Mouse (Mus musculus) embryo, embryonic 11.5 days (tissue): ENCODE results near the gene Kcnk10.

Source experiments
- DNase-seq: peaks from one replicate; pipeline ENCODE4 v3.0.0-alpha.2; 2012; ENCODE audit warnings: low read depth, low spot score

Gene Kcnk10

DNA sequence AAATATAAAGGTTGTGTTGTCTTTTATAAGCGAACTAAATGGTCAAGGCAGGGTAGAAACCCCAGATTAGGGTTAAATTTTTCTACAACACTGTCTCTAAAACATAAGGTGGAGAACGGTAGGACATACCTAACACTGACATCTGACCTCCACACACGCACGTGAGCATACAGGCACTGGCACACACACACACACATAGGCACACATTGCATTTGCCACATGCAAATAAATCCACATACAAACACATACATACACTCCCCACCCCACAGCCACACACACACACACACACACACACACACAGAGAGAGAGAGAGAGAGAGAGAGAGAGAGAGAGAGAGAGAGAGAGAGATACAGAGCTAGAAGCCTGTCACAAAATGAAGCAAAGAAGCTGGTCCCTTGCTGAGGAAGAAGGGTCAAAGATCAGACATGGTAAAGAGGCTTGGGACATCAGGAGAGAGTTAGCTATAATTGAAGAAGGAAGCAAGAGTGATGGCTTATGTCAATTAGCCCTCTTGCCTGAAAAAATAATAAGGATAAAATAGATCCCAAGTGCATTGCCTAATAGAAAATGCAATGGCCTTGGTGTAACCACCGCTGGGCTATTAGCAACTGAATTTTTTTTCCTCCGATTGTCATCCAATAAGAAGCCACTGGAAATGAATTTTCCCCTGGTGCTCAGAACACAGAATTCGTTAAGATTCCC lies 58.1 kb downstream of the Kcnk10 start:
- no peak for DNase-seq

DNA sequence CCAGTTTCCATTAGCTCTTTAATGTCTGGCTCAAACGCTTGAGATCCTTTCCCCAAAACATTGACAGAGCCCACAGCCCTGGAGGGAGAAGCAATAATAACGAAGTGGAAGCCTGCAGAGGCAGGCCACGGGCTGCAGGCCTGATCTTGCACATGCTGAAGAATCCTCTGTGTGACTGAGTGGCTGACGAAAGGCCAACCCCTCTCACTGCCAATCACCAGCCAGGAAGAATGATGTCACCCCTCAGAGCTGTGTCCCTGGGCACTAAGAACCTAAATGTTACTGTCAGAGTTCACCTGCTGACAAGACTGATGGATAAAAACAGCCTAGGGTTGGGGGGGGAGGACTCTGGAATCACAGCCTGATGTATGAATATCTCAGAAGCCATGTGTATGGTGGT lies 72.5 kb downstream of the Kcnk10 start:
- DNase-seq, result no peak

DNA sequence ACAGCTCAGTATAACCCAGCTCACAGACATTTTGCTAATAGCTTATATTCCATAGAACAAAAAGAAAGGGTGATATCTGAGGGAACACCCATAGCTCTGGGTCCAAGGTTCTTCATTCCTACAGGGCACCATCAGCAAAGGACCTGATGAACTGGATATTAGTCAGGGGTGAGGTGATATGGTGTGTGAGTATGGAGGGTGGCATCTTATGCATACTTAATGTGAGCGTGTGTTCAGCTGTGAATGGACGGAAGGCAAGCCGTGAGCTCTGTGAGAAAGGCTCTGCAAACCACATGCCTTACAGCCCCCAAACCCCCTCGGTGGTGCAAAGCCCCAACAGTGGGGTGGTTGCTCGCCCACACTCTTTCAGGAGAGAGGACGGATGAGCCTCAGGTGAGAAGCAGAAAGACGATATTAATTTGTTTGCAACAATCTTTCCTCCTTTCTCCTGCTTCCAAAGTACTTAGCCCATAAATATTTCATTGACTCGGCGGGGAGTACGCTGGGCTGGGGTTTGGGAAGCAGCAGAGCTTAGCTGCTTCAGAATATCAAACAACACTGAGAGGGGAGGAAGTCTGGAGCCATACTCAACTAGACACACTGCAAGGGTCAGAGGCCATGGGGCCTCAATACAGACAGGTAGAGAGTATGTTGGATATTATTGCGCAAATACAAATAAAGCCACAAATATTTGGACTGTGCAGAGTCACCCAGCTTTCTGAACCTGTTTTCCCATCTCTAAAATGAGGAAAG lies 76.4 kb downstream of the Kcnk10 start:
- DNase-seq, result no peak

DNA sequence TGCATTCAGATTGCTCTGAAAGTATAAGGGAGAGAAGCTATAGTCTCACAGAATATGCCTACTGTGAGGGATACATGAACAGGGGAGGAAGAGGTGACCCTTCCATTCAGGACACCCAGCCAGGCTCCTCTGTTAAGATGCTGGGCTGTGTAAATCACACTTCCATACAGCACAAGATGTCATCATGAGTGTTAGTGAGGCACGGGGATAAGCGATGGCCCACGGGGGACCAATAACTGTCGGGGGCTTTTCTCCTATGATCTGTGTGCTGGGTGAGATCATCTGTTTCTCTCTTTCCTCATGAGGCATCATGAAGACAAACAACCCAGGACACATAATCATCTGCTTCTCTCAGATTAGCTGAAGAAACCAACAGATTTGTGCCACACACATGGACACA lies 77.1 kb downstream of the Kcnk10 start:
- DNase-seq, result peak; percentile 17

DNA sequence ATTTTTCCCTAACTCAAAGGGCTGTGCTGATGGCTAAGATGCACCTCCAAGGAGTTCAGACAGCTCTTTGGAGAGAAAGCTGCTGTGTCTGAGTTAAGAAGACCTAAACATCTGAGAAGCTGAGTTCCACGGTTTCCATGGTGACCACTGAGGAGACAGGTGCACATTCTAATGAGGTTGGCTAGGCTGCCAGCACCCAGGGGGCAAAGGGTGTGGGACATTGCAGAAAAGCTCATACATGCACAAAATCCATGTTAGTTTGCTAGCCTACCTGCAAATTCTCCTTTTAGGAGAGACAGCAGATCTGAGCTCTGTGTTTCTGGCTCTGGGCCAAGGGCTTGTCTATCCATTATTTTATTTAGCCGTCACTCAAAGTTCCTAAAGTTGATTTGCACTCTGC lies 96.7 kb downstream of the Kcnk10 start:
- no peak for DNase-seq

DNA sequence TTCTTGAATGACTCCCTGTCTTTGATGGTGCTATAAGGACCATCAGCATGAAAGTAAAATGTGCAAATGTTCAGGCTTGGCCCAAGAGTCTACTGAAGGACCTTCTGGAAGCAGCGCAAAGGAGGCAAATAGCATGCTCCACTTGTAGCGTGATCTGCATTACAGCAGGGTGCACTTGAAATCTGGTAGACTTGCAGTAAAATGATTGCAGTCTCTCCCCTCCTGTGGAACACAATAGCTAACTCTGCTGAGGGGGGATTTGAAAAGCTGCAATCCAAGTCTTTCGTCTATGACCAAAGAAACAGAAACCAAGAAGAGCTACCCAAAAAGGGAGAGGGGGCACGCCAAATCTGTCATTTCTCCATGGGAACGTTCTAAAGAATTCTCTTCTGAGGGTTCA lies 97.1 kb downstream of the Kcnk10 start:
- no peak for DNase-seq

DNA sequence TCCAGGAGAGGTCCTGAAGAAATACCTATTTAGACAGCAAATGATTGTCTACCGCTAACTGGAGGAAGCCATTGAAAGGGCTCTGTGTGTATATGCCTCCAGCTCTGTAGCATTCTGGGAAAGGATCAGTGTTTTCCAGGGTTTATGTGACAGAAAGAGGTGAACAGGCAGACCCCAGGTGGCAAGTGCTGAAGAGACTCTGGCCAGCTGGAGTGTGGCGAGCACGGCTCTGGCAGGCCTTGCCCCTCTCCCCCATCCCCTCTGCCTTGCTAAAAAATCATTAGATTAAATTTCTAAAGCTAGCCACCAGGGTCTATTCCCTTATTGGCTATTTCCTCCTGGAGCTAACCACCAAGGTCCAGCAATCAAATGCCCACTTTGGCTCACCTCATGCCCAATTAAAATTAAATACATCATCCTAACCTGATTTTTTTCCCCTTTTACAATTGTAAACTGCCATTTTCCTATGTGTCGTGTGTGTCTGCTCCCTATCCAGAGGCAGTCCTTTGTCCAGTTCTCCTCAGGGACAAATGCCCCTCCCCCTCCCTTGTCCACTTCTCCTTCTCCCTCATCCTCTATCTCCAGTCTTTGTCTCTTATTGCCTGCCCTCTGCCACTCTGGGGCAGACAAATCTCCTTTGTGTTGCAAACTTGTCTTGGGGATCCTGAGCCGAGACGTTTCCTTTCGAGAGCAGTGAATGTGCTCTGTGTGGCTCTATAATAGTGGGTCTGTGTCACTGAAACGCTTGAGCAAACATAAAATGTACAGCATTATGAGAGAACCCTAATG lies 100.2 kb downstream of the Kcnk10 start:
- no peak for DNase-seq

DNA sequence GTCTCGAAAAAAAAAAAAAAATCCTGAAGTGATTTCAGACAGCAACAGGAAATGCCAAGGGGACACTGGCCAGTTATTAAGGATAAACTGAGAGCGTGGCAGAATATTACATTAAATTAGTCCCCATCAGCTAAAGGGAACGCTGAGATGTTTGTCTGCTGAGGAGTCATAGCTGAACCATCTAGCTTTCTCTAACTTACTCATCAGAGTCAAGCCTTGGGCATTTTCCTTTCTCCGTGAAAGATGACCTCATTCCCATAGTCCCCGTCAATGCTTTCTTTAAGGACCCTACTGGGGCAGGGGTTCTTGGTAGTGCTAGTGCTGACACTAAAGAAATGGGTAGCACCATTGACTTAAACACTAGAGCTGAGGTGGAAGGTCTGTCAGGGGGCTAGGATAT lies 106.9 kb downstream of the Kcnk10 start:
- DNase-seq, result no peak

DNA sequence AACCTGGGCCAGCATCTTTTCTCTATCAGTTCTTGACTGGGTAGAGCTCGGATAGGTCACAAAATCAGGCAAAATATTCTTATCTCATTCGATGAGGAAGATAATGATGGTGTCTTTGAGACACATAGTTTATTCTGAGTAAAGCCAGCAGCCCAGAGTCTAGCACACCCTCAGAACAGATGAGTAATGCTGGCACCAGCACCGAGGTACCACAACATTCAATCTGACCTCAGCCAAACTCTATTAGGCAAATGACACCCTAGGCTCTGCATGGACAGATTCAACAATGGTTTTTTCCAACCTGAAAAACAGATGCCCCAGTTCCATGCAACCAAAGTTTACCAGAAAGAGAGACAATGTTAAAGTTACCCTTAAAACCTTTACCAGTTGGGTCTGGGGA lies 108.0 kb downstream of the Kcnk10 start:
- DNase-seq, result no peak

DNA sequence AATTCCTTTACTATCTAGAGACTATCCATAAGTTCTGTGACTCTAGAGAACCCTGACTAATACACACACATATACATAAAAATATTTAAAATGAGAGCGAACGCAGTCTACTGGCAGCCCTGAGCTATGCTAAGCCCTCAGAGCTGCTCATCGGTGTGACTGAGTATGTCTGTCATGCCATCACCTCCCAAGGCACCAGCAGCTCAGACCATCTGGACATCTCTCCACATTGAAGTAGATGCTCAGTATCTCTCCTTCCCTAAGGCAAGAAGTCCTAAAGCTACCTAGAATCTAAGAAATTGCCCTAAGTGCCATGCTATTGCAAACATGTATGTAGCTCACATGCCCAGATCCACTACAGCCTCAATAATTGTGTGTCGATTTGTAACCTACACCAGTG lies 110.3 kb downstream of the Kcnk10 start:
- DNase-seq, result no peak

DNA sequence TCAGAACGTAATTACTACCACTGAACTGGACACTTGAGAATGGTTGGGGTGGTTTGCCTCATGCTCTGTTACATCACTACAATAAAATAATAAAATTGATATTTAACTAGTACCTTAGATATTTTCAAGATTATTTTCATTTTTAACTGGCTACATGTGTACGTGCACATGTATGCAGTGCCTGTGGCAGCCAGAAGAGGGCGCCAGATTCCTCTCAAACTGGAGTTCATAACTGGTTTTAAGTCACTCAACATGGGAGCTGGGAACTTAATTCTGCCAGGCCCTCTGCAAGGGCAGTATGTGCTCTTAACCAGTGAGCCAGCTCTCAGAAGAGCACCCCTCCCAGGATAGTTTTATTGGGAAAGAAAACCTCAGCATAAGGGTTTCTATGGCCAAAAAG lies 118.2 kb downstream of the Kcnk10 start:
- DNase-seq, result no peak

DNA sequence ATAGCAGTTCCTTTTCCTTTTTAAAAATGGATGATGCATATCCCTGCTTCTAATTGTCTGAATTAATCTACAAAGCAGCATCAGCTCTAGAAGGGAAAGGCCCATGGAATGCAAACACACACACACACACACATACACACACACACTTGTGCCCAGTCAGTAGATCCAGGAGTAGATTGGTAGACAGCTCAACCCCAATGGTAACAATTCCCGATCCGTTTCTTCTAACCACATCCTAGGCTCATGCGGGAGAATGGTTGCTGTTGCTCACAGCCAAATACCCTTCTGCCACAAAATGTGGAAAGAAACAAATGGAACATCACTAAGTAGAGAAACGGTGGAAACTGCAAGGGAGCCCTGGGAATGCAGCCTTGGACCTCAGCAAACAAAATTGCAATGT lies 119.2 kb downstream of the Kcnk10 start:
- no peak for DNase-seq

DNA sequence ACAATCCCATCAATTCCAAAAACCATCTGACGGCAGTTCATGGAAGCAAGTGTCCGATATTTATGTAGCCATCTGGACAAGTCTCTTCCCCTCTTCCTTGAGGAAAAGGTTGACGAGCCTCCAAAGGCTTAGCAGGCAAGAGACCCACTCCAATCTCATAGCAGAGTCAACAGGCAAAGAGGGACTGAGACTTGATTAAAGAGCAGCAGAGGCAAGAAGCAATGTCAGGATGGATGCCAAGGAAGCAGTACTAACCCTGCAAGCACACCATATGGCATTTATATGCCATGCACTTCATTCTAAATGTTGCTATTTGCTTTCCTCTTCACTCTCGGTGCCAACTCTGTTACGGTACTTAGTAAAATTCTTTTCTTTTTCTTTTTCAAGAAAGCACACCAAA lies 119.6 kb downstream of the Kcnk10 start:
- no peak for DNase-seq

DNA sequence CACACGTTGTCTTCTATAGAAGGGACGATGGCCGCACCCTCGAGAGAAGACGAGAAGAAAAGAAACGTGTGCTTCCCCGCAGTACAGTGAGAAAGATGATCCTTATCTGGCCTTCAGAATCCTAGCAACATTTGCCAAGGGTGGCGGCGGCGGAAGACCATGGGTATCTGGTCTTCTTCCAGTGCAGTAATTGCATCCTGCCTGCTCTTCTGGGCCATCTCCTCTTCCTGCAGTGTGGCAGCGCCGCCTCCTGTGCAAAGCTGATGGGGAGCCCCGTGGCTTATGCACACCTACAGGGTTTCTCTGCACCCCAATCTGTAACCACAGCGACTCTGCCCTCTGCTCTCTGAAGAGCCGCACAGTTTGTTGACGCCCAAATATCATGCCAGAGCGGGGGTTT lies 124.9 kb downstream of the Kcnk10 start:
- DNase-seq, result no peak

DNA sequence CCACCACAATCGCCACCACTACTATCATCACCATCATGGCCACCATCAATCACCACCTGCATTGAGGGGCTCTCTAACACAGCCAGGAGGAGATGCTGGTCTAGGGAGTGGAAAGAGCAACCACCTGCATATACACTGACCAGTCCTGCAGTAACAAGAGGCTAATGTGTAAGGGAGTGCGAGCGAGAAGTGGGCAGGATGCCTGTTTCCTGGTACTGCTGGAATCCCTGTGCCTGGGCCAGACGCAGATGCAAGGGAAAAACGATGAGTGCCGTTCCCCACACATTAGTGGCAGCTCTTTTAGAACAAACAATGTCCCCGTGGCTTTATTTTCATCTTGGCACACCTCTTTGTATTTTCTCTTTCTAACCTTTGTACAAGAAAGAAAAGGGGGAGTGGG lies 125.5 kb downstream of the Kcnk10 start:
- DNase-seq, result no peak

DNA sequence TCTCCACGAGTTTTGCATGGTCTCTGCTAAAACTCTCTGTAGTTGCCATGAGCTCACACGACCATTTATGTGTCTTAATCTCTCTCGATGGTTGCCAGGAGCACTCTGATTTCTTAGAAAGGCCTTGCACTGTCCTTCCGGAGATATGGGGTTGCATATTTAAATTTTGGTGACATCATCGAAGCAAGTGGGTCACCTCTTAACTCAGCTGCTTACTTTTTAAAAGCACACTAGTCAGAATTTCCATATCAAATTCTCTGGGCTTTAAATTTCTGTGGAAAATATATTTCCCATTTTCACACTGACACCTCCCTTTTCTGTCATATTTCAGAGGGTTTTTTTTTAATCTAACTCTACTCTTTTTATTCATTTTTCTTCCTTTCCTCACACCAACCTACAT lies 132.5 kb downstream of the Kcnk10 start:
- no peak for DNase-seq

DNA sequence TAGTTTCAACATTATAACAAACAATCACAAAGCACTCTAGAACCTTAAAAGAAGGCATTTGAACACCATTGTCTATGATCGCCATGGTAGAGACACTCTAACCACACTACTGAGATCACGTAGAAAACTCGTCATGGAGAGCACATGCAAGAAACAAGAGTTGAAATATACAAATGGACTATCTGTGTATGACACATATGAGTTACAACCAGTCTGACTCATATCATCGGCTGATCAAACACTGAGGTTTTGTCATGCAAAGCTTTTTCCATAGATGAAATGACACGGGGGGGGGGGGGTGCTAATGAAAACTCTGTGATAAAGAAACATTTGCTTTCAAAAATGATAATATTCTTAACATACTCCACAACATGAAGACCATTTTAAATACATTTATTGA lies 133.2 kb downstream of the Kcnk10 start:
- no peak for DNase-seq

DNA sequence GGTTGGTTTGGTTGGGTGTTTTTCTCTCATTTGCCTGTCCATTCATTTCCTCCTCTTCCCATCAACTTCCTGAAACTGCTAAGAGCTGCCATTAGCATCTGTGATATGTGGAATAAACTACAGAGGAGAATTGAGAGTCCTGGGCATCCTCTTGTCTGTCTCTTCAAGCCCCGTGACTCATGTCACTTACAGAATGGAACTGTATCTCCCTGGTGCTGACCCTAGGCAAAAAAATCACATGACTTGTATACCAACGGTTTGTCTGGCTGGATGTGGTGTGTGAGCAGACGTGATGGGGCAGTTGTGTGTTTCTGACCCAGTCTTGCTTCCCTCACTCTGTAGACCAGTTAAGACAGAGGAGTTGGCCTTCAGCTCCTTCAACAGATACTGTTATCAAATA lies 134.4 kb downstream of the Kcnk10 start:
- DNase-seq, result no peak

DNA sequence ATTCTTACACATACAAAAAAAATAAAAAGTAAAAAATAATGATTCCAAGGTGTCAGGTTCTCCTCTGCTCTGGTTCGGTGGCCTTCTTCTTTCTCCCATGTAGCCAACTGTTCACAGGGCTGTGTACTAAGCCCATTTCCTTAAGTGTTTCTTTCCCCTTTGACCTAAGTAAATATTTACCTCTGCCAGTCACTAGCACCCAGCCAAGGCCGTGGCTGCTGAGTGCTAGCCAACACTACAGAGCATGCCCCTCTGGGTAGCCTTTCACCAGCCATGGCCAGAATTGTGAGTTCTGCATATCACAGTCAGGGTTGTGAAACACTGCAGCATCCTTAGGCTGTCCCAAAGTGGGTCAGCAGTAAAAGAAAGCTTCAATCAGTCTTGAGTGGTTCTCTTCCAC lies 140.0 kb downstream of the Kcnk10 start:
- DNase-seq, result no peak

DNA sequence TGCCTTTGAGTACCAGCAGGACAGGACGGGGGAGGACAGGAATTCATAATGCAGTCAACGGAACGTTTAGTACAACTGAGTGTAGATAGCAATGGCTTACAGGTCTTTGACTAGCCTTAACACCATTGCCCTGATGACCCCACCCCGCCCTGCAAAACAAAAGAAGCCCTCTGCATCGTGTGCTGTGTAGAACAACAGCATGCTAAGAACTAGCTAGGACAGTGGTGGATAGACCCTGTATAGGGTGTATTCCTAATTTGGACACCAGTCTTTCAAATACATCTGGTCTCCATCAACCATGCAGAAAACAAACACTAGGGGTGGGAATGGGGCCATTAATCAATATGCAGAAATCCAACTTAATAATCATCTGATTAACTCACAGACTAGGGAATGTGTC lies 147.4 kb downstream of the Kcnk10 start:
- no peak for DNase-seq

DNA sequence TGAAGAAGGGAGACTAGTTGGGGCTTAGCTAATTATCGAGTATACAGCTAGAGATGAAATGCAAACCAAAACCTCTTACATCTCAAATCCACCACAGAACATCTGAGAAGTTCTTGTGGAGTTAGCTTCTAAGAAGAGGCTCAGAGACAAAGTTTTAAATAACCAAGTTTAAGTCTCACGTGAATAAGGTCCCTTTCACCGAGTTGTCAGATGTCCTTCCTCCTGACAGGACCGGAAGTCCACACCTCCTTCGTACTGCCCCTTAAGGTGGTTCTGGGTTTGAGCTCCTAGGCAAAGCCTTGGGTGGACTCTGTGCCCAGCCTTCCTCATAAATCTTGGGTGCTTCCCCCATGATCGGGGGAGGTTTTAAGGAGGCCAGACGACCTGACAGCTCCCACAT lies 156.8 kb downstream of the Kcnk10 start:
- DNase-seq, result no peak

DNA sequence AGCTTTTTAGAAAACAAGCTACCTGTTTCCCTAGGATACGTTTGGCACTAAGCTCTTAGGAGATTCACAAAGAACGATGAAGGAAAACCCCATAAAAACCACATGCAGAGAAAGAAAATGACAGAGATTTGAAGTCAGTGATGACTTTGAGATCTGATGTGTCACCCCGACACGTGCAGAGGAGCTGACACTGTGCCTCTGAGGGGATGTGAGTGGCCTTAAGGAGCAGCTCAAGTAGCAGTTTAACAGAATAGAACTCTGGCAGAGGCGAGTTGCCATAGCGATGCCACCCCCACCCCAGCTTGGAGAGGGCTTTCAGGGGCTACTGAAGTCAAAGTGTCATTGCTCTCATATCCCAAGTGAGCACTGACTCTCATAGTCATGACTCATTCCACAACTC lies 158.3 kb downstream of the Kcnk10 start:
- DNase-seq, result no peak

DNA sequence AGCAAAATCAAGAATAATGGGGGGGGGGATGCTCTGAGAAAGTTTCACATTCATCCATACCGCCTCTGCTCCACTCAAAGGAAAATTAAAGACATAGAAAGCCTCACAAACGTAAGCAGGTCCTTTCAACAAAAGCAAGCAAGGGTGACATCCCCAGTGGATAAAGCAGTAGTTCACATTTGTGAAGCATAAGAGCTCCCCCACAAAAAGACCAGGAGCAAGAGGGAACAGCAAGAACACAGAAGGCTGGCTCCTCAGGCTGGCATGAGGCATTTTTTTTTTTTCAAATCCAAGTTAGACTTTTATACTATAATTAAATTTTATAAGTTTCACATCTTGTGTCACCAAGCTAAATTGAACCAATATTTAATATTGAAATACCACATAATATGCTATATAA lies 168.5 kb downstream of the Kcnk10 start:
- no peak for DNase-seq
